Mouse (Mus musculus): ENCODE measurements around the gene Vps13c. TPM values are rescaled to one million over a fixed set of nuclear protein-coding genes. Genes with fewer than 3 reads are reported as not detected.

Gene Vps13c
- 10 to 100 TPM; 76.8 to 81.1 TPM for total RNA-seq (2021)
- long read RNA-seq, experiment 1, partial matches to known transcripts: 0 of 3 reads
- long read RNA-seq, experiment 1, other reads (novel, unspliced or antisense): 3 of 3 reads
- long read RNA-seq, experiment 2, partial matches to known transcripts: 1 of 1 reads
- long read RNA-seq, experiment 2, other reads (novel, unspliced or antisense): 0 of 1 reads

DNA sequence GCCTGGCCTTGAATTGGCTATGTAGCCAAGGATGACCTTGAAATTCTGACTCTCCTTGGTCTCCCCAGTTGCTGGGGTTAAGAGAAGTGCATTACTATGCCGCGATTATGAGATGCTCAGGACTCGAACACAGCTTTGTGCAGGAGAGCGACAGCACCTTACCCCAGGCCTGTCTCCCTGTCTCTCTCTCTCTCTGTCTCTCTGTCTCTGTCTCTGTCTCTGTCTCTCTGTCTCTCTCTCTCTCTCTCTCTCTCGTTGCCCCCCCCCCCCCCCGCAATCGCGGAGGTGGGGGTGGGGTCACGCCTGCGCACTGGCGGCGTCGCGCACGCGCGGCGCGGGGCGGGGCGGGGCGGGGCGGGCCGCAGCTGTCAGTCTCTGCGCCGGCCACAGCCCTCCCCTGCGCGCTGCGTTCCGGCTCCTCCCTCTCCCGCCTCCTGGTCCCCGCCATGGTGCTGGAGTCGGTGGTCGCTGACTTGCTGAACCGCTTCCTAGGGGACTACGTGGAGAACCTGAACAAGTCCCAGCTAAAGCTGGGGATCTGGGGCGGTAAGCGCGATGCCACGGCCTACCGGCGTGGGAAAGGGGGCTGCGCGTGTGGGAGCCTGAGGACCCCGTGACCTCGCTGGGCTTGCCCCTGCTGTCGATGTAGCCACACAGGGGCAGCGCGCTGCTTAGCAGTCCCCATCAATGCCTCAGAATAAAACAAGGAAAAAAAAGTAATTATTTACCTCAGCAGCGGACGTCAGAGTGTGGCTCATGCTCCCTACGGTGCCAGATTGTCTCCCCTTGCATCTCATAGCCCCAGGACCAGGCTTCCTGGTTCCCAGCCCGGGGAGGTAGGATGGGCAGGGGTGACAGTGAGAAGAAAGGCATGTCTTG lies at the start of gene Vps13c:
Gene Vps13c, plus strand, starts transcription at position 416 of the 879 bp plus-strand sequence.
- DNase-seq (ENCODE audit: low spot score in 2 of 2): peak; percentile 74 to 81

- DNase-seq (ENCODE audit: low spot score in 2 of 2): no peak
Measured at GRCm38 (mm10) chr9:67792405-67792804, 47.8 kb upstream of the Vps13c start.

- DNase-seq (ENCODE audit: low spot score in 2 of 2): no peak
Measured at GRCm38 (mm10) chr9:67793501-67793900, 46.7 kb upstream of the Vps13c start.

- DNase-seq (ENCODE audit: low spot score in 2 of 2): no peak
Measured at GRCm38 (mm10) chr9:67794216-67794615, 46.0 kb upstream of the Vps13c start.

DNA sequence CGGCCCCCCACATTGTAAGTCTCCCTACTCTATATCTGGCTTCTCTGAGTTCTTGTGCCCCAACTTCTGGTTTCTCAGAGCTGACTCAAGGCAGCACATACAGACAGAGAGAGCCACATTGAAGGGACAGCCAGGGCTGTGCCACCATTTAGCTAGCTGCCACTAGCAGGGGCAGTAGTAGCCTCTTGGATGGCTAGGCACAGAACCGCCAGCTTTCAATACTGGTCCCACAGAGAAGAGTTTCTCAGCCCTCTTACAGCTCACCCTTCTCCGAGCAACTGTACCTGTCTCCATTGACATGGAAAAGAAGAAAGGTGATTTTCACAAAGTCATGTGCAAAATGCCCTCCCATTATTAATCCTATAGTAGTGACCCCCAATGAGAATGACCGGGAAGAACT lies 45.5 kb upstream of the Vps13c start:
- DNase-seq (ENCODE audit: low spot score in 2 of 2): no peak

DNA sequence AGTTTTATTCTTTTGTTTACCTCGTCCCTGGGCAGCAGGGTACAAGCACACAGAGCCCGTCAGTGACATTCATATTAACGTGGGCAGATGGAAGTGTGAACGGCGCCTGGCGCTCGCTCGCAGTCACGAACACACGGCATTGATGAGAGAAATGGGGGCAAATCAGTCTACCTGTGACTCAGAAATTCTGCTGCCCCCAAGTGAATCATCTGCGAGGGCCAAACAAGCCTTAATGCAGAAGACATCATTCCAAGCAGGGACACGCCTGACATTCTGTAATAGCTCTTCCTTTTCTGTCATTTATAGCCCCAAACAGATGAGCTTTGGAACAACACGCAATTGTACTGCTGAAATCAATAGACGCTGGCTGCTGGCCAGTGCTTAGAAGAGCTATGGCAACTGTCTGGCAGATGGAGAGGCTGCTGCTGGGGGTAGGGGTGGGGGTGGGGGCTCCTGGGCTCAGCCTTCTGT lies 45.0 kb upstream of the Vps13c start:
- DNase-seq (ENCODE audit: low spot score in 2 of 2): peak; percentile 36 to 55

DNA sequence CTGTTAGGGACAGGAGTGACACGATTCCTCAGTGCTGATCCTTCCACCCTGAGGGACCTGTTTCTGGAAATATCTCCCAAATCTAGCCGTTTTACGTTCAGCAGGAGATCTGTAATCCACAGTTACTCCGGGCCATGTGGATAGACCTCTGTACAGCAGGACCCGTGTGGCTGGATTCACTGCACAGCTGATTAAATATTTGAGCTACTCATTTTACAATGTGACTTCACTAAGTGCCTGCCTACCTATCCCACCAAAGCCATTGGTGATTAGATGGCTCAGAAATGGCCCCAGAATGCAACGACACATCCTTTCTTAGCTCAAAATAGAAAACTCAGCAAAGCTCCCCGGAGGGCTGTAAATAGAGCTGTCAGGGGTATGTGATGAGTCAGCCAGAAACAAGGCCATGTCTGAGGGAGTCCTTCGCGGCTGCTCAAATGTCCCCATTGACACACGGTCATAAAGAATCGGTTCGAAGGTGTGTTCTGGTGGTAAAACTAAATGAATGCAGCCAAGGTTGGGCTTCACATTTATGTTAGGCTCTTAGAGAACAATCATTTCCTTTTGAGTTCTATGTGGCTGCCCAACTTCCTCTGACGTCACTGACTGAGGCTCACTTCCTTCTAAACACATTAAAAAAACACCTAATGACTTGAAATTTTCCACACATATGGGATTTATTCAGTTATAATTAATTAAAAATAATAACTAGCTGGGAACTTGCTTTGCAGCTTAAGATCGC lies 40.9 kb upstream of the Vps13c start:
- no peak for DNase-seq (ENCODE audit: low spot score in 2 of 2)

DNA sequence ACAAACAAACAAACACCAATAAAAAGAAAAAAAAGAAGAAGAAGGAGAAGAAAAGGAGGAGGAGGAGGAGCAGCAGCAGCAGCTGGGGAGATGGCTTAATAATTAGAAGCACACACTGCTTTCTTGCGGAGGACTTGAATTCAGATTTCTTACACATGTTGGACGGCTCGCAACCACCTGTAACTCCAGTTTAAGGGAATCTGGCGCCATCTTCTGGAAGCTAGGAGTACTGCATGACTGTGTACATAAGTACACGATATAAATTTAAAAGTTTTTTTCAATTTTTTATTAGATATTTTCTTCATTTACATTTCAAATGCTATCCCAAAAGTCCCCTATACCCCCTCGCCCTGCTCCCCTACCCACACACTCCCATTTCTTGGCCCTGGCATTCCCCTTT lies 38.0 kb upstream of the Vps13c start:
- DNase-seq (ENCODE audit: low spot score in 2 of 2): peak; percentile 24 to 70

- DNase-seq (ENCODE audit: low spot score in 2 of 2): no peak
Measured at GRCm38 (mm10) chr9:67807000-67807399, 33.2 kb upstream of the Vps13c start.

DNA sequence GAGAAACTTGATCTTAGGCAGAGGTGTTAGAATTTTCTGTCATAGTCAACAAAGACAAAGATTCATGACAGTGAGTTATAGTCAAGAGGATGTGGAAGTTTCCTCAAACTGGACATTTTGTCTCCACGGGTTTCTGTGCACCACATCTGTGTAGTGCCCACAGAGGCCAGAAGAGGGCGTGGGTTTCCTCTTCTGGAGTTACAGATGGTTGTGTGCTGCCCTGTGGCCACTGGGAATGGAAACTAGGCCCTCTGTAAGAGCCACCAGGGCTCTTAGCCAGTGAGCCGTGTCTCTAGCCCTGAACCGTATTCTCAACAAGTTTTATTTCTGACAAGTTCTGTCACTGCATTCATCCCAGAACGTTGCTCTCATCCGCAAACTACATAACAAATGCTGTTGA lies 29.7 kb upstream of the Vps13c start:
- no peak for DNase-seq (ENCODE audit: low spot score in 2 of 2)

- DNase-seq (ENCODE audit: low spot score in 2 of 2): no peak
Measured at GRCm38 (mm10) chr9:67811116-67811515, 29.1 kb upstream of the Vps13c start.

DNA sequence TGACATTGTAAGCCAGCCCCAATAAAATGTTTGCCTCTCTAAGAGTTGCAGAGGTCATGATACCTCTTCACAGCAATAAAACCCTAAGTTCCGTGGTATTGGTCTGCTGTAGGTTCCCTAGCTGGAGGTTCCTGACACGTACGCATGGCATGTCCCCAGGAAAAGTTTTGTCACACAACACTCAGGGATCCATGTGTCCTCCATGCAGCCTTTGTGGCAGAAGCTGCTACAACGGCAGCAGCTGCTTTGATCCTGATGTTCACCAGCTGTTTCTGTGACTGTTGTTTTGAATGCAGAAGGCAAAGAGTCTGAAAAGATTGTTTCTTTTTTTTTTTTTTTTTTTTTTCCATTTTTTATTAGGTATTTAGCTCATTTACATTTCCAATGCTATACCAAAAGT lies 27.0 kb upstream of the Vps13c start:
- DNase-seq (ENCODE audit: low spot score in 2 of 2): no peak

DNA sequence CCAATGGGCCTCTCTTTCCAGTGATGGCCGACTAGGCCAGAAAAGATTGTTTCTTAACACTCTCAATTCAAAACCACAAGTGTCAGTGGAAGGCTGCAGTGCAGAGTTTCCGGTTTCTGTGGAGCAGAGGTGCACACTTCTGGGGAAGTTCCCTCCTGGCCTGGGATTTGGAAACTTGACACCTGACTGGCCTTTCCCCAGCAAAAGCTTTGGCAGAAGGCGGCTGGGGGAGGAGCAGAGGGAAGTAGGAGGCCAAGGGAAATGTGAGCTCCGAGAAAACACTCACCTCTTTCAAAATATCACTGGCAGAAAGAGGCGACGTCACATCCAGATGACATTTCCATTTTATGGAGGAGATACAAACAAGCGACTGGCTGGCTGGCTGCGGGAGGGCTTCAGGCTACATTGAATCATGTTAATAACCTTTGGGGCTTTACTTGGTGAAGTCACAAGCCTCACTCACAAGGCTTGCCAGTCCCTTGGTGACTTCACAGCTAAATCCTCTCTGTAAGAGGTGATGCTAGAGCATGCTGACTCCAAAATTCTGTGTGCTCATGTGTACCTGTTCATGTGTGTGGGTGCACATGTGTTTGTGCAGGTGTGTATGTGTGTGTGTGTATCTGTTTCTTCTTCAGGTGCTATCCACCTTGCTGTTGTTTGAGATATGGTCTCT lies 26.4 kb upstream of the Vps13c start:
- no peak for DNase-seq (ENCODE audit: low spot score in 2 of 2)

DNA sequence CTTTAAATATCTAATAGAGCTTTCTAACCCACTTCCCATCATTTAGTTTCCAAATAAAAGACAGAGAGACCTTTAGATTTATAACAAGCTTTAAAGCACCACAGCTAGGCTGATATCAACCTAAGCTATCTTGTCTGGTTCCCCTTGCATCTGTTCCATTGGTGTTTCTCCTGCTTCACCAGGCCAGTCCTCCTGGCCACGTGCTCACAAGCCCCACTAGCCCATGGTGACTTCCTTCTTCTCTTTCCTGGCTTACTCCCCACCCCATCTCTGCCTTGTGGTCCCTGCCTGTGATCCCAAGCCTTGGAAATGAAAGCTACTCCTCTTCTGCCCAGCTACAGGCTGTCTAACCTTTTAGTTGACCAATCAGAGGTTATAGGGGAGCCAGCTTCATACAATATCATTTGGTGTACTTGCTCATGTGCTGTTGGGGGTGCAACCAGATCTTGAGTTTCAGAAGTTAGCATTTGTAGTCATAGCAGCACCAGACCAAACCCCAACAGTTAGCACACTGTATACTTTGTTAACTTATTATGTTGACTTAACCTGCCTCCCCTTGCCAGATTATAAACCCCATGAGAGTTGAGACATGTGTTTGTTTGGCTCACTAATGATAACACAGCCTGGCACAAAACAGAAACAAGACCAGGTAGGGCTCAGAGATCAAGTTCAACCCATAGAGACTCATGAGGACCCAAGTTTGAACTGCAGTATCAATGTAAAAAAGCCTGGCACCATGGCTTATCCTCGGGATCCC lies 23.8 kb upstream of the Vps13c start:
- DNase-seq (ENCODE audit: low spot score in 2 of 2): no peak

- DNase-seq (ENCODE audit: low spot score in 2 of 2): no peak
Measured at GRCm38 (mm10) chr9:67817898-67818667, 22.1 kb upstream of the Vps13c start.

DNA sequence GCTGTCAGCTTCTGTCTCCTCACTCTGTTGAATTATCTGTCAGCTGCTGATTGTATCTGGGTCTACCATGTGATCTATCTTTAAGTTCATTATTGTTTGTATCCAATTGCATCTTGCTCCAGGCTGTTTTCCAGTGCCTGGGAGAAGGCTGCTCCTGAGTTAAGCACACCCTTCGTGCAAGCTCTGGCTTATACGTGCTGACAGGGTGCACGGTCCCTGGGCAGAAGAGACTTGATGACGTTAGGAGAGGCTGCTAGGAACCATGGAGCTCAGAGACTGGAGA lies 21.6 kb upstream of the Vps13c start:
- DNase-seq (ENCODE audit: low spot score in 2 of 2): no peak

DNA sequence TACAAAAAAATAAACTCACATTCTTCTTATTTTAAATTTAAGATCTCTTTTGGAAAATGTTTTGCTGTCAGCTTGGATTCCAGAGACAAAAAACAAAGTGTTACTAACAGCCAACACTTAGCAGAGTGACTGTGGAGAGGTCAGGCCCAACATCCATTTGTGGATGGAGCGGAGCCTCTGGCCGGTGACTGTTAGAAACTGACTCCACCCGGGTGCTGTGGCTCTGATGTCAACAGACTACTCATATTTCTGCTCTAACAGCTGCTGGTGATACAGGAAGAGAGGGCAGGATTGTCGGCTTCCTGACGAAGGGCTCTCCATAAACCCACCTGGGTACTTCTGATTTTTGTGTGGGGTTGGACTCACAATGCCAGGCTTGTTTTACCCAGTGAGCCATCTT lies 17.1 kb upstream of the Vps13c start:
- DNase-seq (ENCODE audit: low spot score in 2 of 2): no peak

DNA sequence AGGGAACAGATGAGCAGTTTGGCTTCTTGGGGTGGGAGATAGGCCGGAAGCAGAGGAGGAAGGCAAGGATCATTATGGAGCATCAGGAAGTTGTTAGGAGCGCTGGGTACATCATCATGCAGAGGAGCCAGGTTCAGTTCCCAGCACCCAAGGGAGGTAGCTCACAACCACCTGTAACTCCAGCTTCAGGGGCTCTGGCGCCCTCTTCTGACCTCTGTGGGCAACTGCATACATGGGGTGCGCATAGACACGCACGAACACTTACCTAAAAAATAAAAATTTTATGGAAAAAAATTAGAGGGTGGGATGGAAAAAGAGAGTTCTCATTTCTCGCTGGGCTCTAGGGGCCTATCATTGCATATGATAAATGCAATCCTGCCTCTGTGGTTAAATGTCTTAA lies 14.7 kb upstream of the Vps13c start:
- no peak for DNase-seq (ENCODE audit: low spot score in 2 of 2)

DNA sequence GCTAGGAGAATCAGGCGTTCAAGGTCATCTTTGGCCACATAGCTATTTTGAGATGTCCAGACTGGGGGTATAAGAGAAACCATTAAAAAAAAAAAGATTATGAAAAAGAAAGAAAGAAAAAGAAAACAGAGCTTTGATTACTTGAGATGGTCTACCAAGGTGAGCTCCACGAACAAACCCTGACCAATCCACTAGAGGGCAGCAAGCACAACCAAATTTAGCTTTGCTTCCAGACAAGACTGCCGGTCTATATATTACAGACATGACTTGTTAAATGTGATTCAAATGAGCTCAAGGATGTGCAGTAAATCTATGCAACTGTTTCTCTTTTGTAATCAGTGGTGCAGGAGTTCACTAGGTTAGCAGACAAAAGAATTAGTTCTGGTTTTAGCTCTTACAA lies 12.0 kb upstream of the Vps13c start:
- peak; percentile 68 to 74 for DNase-seq (ENCODE audit: low spot score in 2 of 2)
